13 mouse cellular contexts compared by ENCODE assay signal in genomic region chr9:114547643-114548077, GRCm38 (mm10). TPM values are rescaled to one million over a fixed set of nuclear protein-coding genes. Genes with fewer than 3 reads are reported as not detected.
A peak's percentile ranks its signal among the peaks of the same experiment; 100 is the strongest.
DNase-seq lines count a peak whose midpoint lies in the region; ATAC-seq and TF ChIP-seq lines count a peak whose summit lies in the region.
"Had no signal": no experiment of that assay in that cellular context is flagged by ENCODE, and none has a peak within 500 bp of the region (broad histone marks: within the 10 kb centered on the region; RNA-seq: fewer than 3 reads in every experiment).

No protein-coding gene starts in this region.

- no peak for DNase-seq in hindbrain, embryonic 11.5 days (ENCODE audit: low spot score)
- DNase-seq in ES-E14 (ENCODE audit: low read depth, low spot score), result no peak
- DNase-seq in liver, embryonic 14.5 days (ENCODE audit: low read depth in 3 of 3, low spot score in 3 of 3), result no peak
- no peak for DNase-seq in spleen, adult 12 weeks (ENCODE audit: low spot score)
- no peak for DNase-seq in heart, adult 11 months
- no peak for DNase-seq in layer of hippocampus, postnatal 36 days

- no peak; the same call in 1 of the 2 replicates for ATAC-seq in hindbrain, embryonic 11.5 days (ENCODE audit: low FRiP score)
- ATAC-seq in hindbrain, embryonic 16.5 days, result no peak
- ATAC-seq in kidney, embryonic 14.5 days (ENCODE audit: low FRiP score, low TSS enrichment), result peak; percentile 41; the same call in 1 of the 2 replicates
- peak; percentile 46; the same call in 1 of the 2 replicates for ATAC-seq in liver, embryonic 14.5 days (ENCODE audit: insufficient read depth)
- ATAC-seq: midbrain, embryonic 16.5 days had no signal

- peaks cover 13% of the 10 kb centered on the region; the same call in 1 of the 2 replicates for H3K4me1 ChIP-seq in hindbrain, embryonic 11.5 days (replicated peaks; ENCODE audit: control insufficient read depth, insufficient read depth, low read length)
- peaks cover 4% of the 10 kb centered on the region; the same call in 1 of the 2 replicates for H3K4me1 ChIP-seq in hindbrain, embryonic 16.5 days (ENCODE audit: control insufficient read depth, insufficient read depth, low read depth, low read length)
- peaks cover 21 to 40% of the 10 kb centered on the region in 2 experiments for H3K4me1 ChIP-seq in ES-E14 (ENCODE audit: control insufficient read depth in 2 of 2, insufficient read depth in 2 of 2, low read length in 2 of 2, poor library complexity in 1 of 2)
- H3K4me1 ChIP-seq in kidney, embryonic 14.5 days (ENCODE audit: control insufficient read depth, insufficient read depth, low read length), result peaks cover 49% of the 10 kb centered on the region
- H3K4me1 ChIP-seq in liver, embryonic 14.5 days (replicated peaks; ENCODE audit: control insufficient read depth in 2 of 2, insufficient read depth in 2 of 2, low read length in 1 of 2), result peaks cover 6 to 35% of the 10 kb centered on the region in 2 experiments

- no peaks in the 10 kb centered on the region for H3K36me3 ChIP-seq in hindbrain, embryonic 11.5 days (ENCODE audit: control insufficient read depth, insufficient read depth, low read length)
- H3K36me3 ChIP-seq in hindbrain, embryonic 16.5 days (ENCODE audit: control insufficient read depth, insufficient read depth, low read length), result no peaks in the 10 kb centered on the region
- H3K36me3 ChIP-seq in ES-E14 (ENCODE audit: control insufficient read depth, insufficient read depth, low read length, poor library complexity, severe bottlenecking), result peaks cover 31% of the 10 kb centered on the region
- H3K36me3 ChIP-seq in kidney, embryonic 14.5 days (ENCODE audit: control insufficient read depth, insufficient read depth, low read length), result no peaks in the 10 kb centered on the region
- H3K36me3 ChIP-seq in liver, embryonic 14.5 days (replicated peaks; ENCODE audit: control insufficient read depth, insufficient read depth, low read depth), result no peaks in the 10 kb centered on the region
- H3K36me3 ChIP-seq: heart, embryonic 15.5 days; limb, embryonic 13.5 days had no signal

- TF ChIP-seq CTCF in liver, embryonic 14.5 days (IDR thresholded peaks at IDR 0.05; ENCODE audit: low read depth), result no peak

- H3K27me3 ChIP-seq in hindbrain, embryonic 11.5 days (ENCODE audit: control insufficient read depth, insufficient read depth, low read length), result no peaks in the 10 kb centered on the region
- H3K27me3 ChIP-seq in hindbrain, embryonic 16.5 days (replicated peaks; ENCODE audit: control insufficient read depth, insufficient read depth, low read length), result no peaks in the 10 kb centered on the region; the same call in 1 of the 2 replicates
- no peaks in the 10 kb centered on the region for H3K27me3 ChIP-seq in kidney, embryonic 14.5 days (ENCODE audit: control insufficient read depth, insufficient read depth, low read length)
- no peaks in the 10 kb centered on the region for H3K27me3 ChIP-seq in liver, embryonic 14.5 days (ENCODE audit: control insufficient read depth, insufficient read depth, low read length)
- H3K27me3 ChIP-seq: heart, embryonic 15.5 days; limb, embryonic 13.5 days had no signal

- H3K27ac ChIP-seq in hindbrain, embryonic 11.5 days (ENCODE audit: low read depth, low read length), result 0 out of 2 replicates have a peak overlapping the region, but pooled peaks have one; percentile 36
- no peak overlapping the region for H3K27ac ChIP-seq in hindbrain, embryonic 16.5 days (ENCODE audit: low read depth, low read length)
- peak overlapping the region; percentile 66 for H3K27ac ChIP-seq in ES-E14 (ENCODE audit: insufficient read depth, low read depth, low read length, poor library complexity, severe bottlenecking)
- H3K27ac ChIP-seq in kidney, embryonic 14.5 days (ENCODE audit: low read depth, low read length), result peak overlapping the region; percentile 79
- no peak overlapping the region; the same call in 1 of the 2 replicates for H3K27ac ChIP-seq in liver, embryonic 14.5 days
- H3K27ac ChIP-seq: heart, embryonic 15.5 days; layer of hippocampus, adult 2 months; limb, embryonic 13.5 days had no signal

- TF ChIP-seq EP300 in liver, embryonic 14.5 days (IDR thresholded peaks at IDR 0.05; ENCODE audit: low read depth), result no peak

- no peak overlapping the region for H3K4me3 ChIP-seq in hindbrain, embryonic 11.5 days (ENCODE audit: low read depth, low read length)
- no peak overlapping the region for H3K4me3 ChIP-seq in hindbrain, embryonic 16.5 days (ENCODE audit: low read length)
- peak overlapping the region in 1 of 2 experiments; percentile 33; a peak in 1 of 4 replicates for H3K4me3 ChIP-seq in ES-E14 (ENCODE audit: insufficient read depth in 1 of 2, low read depth in 1 of 2, low read length in 2 of 2, poor library complexity in 1 of 2, severe bottlenecking in 1 of 2)
- H3K4me3 ChIP-seq in kidney, embryonic 14.5 days (ENCODE audit: low read length), result no peak overlapping the region
- no peak overlapping the region for H3K4me3 ChIP-seq in liver, embryonic 14.5 days (ENCODE audit: insufficient read depth in 1 of 2, low read depth in 2 of 2, low read length in 2 of 2)
- H3K4me3 ChIP-seq: heart, embryonic 15.5 days; layer of hippocampus, adult 2 months; limb, embryonic 13.5 days had no signal

- no peak overlapping the region for H3K4me2 ChIP-seq in hindbrain, embryonic 11.5 days (replicated peaks; ENCODE audit: low read depth, low read length)
- H3K4me2 ChIP-seq in hindbrain, embryonic 16.5 days (ENCODE audit: low read length), result no peak overlapping the region
- no peak overlapping the region for H3K4me2 ChIP-seq in kidney, embryonic 14.5 days (replicated peaks; ENCODE audit: low read depth, low read length)
- H3K4me2 ChIP-seq in liver, embryonic 14.5 days (ENCODE audit: low read depth), result no peak overlapping the region
- H3K4me2 ChIP-seq: heart, embryonic 15.5 days; limb, embryonic 13.5 days had no signal

- WGBS in hindbrain, embryonic 11.5 days, result 23% methylated on average over 6 of the region's 6 CpGs
- 28% methylated on average over 6 of the region's 6 CpGs for WGBS in hindbrain, embryonic 16.5 days
- WGBS in kidney, embryonic 14.5 days, result 49% methylated on average over 6 of the region's 6 CpGs
- WGBS in liver, embryonic 14.5 days (ENCODE audit: insufficient replicate concordance), result 47% methylated on average over 6 of the region's 6 CpGs

- no peaks in the 10 kb centered on the region for H3K9me3 ChIP-seq in hindbrain, embryonic 11.5 days (ENCODE audit: control insufficient read depth, low read length)
- H3K9me3 ChIP-seq in hindbrain, embryonic 16.5 days (ENCODE audit: control insufficient read depth, low read length), result no peaks in the 10 kb centered on the region
- no peaks in the 10 kb centered on the region for H3K9me3 ChIP-seq in ES-E14 (ENCODE audit: control insufficient read depth, insufficient read depth, low read depth, low read length)
- no peaks in the 10 kb centered on the region for H3K9me3 ChIP-seq in kidney, embryonic 14.5 days (ENCODE audit: control insufficient read depth, low read length)
- no peaks in the 10 kb centered on the region for H3K9me3 ChIP-seq in liver, embryonic 14.5 days (ENCODE audit: control insufficient read depth, low read length)
- H3K9me3 ChIP-seq: heart, embryonic 15.5 days; limb, embryonic 13.5 days had no signal

- H3K9ac ChIP-seq in hindbrain, embryonic 11.5 days (ENCODE audit: low read depth, low read length), result 0 out of 2 replicates have a peak overlapping the region, but pooled peaks have one; percentile 23
- no peak overlapping the region for H3K9ac ChIP-seq in hindbrain, embryonic 16.5 days (ENCODE audit: low read depth, low read length)
- peak overlapping the region; percentile 21; the same call in 1 of the 2 replicates for H3K9ac ChIP-seq in ES-E14 (ENCODE audit: insufficient read depth, low read depth, low read length, poor library complexity, severe bottlenecking)
- H3K9ac ChIP-seq in kidney, embryonic 14.5 days (ENCODE audit: low read depth, low read length), result no peak overlapping the region
- no peak overlapping the region for H3K9ac ChIP-seq in liver, embryonic 14.5 days (replicated peaks)
- H3K9ac ChIP-seq: heart, embryonic 15.5 days; limb, embryonic 13.5 days had no signal

- in situ Hi-C loops in ES-E14 (cut with MboI; ENCODE audit: low sequenced_read_pairs in 2 of 2, unreplicated experiment in 2 of 2), result no loop called here

TF ChIP-seq in ES-E14, 5 proteins besides CTCF, POLR2A, EP300 and RAD21:
- TF ChIP-seq CHD2 (IDR thresholded peaks at IDR 0.05; ENCODE audit: low read depth, low read length) (no peak), ZC3H11A (IDR thresholded peaks at IDR 0.05; ENCODE audit: borderline replicate concordance, low read depth, low read length) (no peak), MAFK (IDR thresholded peaks at IDR 0.05; ENCODE audit: insufficient read depth, low read depth, low read length) (no peak), HCFC1 (IDR thresholded peaks at IDR 0.05; ENCODE audit: borderline replicate concordance, insufficient read depth, low read length) (no peak), ZNF384 (IDR thresholded peaks at IDR 0.05; ENCODE audit: low read depth, low read length) (no peak)

RNA-seq across cellular contexts. Expression of gene Trim71, which starts 16.5 kb away (rescaled TPM):
- polyA plus RNA-seq in hindbrain, embryonic 11.5 days (2014; fragmentation: Nextera tagmentation; extraction: Ambion mirVana), result 1.9 and 2.7 TPM in 2 replicates
- polyA plus RNA-seq in hindbrain, embryonic 16.5 days (2015; fragmentation: Nextera tagmentation; extraction: Ambion mirVana), result 0.14 and 0.24 TPM in 2 replicates
- total RNA-seq in ES-E14 (2012; rRNA removed), result 132 and 141 TPM in 2 replicates
- polyA plus RNA-seq in kidney, embryonic 14.5 days (2014; fragmentation: Nextera tagmentation; extraction: Ambion mirVana), result 1.1 and 1.4 TPM in 2 replicates
- 0.61 and 0.74 TPM in 2 replicates for polyA plus RNA-seq in liver, embryonic 14.5 days (2012; rRNA removed)
- polyA plus RNA-seq in liver, embryonic 14.5 days (2014; fragmentation: Nextera tagmentation; extraction: Ambion mirVana), result 0.62 and 0.82 TPM in 2 replicates
- 1 to 10 TPM; 1.1 to 1.5 TPM for total RNA-seq in layer of hippocampus, postnatal 36 days (2021)

RNA-seq across cellular contexts. Expression of gene C130032M10Rik, which starts 32.2 kb away (rescaled TPM):
- not detected in 2 replicates for polyA plus RNA-seq in hindbrain, embryonic 11.5 days (2014; fragmentation: Nextera tagmentation; extraction: Ambion mirVana)
- polyA plus RNA-seq in hindbrain, embryonic 16.5 days (2015; fragmentation: Nextera tagmentation; extraction: Ambion mirVana), result not detected in 2 replicates
- 1.8 and 2.7 TPM in 2 replicates for total RNA-seq in ES-E14 (2012; rRNA removed)
- 0.31 and 0.47 TPM in 2 replicates for polyA plus RNA-seq in kidney, embryonic 14.5 days (2014; fragmentation: Nextera tagmentation; extraction: Ambion mirVana)
- not detected in 2 replicates for polyA plus RNA-seq in liver, embryonic 14.5 days (2012; rRNA removed)
- not detected in 2 replicates for polyA plus RNA-seq in liver, embryonic 14.5 days (2014; fragmentation: Nextera tagmentation; extraction: Ambion mirVana)
- not detected for total RNA-seq in layer of hippocampus, postnatal 36 days (2021)
- total RNA-seq: layer of hippocampus, adult 2 months had no signal
- polyA plus RNA-seq: embryonic facial prominence, embryonic 11.5 days; midbrain, embryonic 16.5 days had no signal

RNA-seq across cellular contexts. Expression of gene Ccr4, which starts 42.9 kb away (rescaled TPM):
- not detected in 2 replicates for polyA plus RNA-seq in hindbrain, embryonic 11.5 days (2014; fragmentation: Nextera tagmentation; extraction: Ambion mirVana)
- polyA plus RNA-seq in hindbrain, embryonic 16.5 days (2015; fragmentation: Nextera tagmentation; extraction: Ambion mirVana), result not detected in 2 replicates
- total RNA-seq in ES-E14 (2012; rRNA removed), result 1.4 and 1.8 TPM in 2 replicates
- 0.68 and 0.94 TPM in 2 replicates for polyA plus RNA-seq in kidney, embryonic 14.5 days (2014; fragmentation: Nextera tagmentation; extraction: Ambion mirVana)
- not detected in 2 replicates for polyA plus RNA-seq in liver, embryonic 14.5 days (2012; rRNA removed)
- polyA plus RNA-seq in liver, embryonic 14.5 days (2014; fragmentation: Nextera tagmentation; extraction: Ambion mirVana), result not detected in 2 replicates
- total RNA-seq in layer of hippocampus, postnatal 36 days (2021), result not detected
- total RNA-seq: layer of hippocampus, adult 2 months had no signal
- polyA plus RNA-seq: embryonic facial prominence, embryonic 11.5 days; heart, embryonic 15.5 days; limb, embryonic 13.5 days; midbrain, embryonic 16.5 days had no signal

Comparison
In these comparisons a context has a peak if more than half of its experiments do, and no peak if none do; other contexts are left out.
1. H3K27ac ChIP-seq: peak in hindbrain, embryonic 11.5 days (single experiment), ES-E14 (single experiment) and kidney, embryonic 14.5 days (single experiment); none in hindbrain, embryonic 16.5 days (single experiment) and liver, embryonic 14.5 days (single experiment).
2. H3K9ac ChIP-seq: peak in hindbrain, embryonic 11.5 days (single experiment) and ES-E14 (single experiment); none in hindbrain, embryonic 16.5 days (single experiment), kidney, embryonic 14.5 days (single experiment) and liver, embryonic 14.5 days (single experiment).
3. ATAC-seq: peak in kidney, embryonic 14.5 days (single experiment) and liver, embryonic 14.5 days (single experiment); none in hindbrain, embryonic 11.5 days (single experiment) and hindbrain, embryonic 16.5 days (single experiment).